Mouse (Mus musculus) right cerebral cortex, postnatal 4 days (tissue): ENCODE measurements around the gene Stxbp6.
"Not testable (repeated sequence)": the region's sequence is repeated elsewhere in the genome, so short reads cannot be mapped to it uniquely, and the experiment has no call there.

Source experiments
- DNase-seq: peaks from one replicate; pipeline ENCODE4 v3.0.0-alpha.2; 2022

Stxbp6 gene

GRCm38 (mm10) chr12:45053319-45053718 lies 21.2 kb downstream of the Stxbp6 start:
- DNase-seq, result no peak

- DNase-seq, result no peak
Observed at GRCm38 (mm10) chr12:45052860-45053259, 21.6 kb downstream of the Stxbp6 start.

- no peak for DNase-seq
Observed at GRCm38 (mm10) chr12:45049894-45050293, 24.6 kb downstream of the Stxbp6 start.

GRCm38 (mm10) chr12:45047711-45048110 lies 26.8 kb downstream of the Stxbp6 start:
- DNase-seq, result not testable (repeated sequence)

- DNase-seq, result no peak
Observed at GRCm38 (mm10) chr12:45047172-45047571, 27.3 kb downstream of the Stxbp6 start.

- no peak for DNase-seq
Observed at GRCm38 (mm10) chr12:45044581-45044980, 29.9 kb downstream of the Stxbp6 start.

- DNase-seq, result peak; percentile 11
Observed at GRCm38 (mm10) chr12:45042591-45043091, 31.9 kb downstream of the Stxbp6 start.

- DNase-seq, result no peak
Observed at GRCm38 (mm10) chr12:45037496-45037895, 37.0 kb downstream of the Stxbp6 start.

- DNase-seq, result no peak
Observed at GRCm38 (mm10) chr12:45037091-45037490, 37.4 kb downstream of the Stxbp6 start.

GRCm38 (mm10) chr12:45030681-45031080 lies 43.8 kb downstream of the Stxbp6 start:
- no peak for DNase-seq

GRCm38 (mm10) chr12:45026347-45026746 lies 48.2 kb downstream of the Stxbp6 start:
- DNase-seq, result no peak

GRCm38 (mm10) chr12:45020018-45020417 lies 54.5 kb downstream of the Stxbp6 start:
- DNase-seq, result no peak

GRCm38 (mm10) chr12:45019059-45019822 lies 55.3 kb downstream of the Stxbp6 start:
- DNase-seq, result no peak

- peak; percentile 23 for DNase-seq
Observed at GRCm38 (mm10) chr12:45013246-45013756, 61.2 kb downstream of the Stxbp6 start.

- no peak for DNase-seq
Observed at GRCm38 (mm10) chr12:45011436-45012089, 62.9 kb downstream of the Stxbp6 start.

- DNase-seq, result no peak
Observed at GRCm38 (mm10) chr12:45011006-45011405, 63.5 kb downstream of the Stxbp6 start.

- no peak for DNase-seq
Observed at GRCm38 (mm10) chr12:45009984-45010611, 64.4 kb downstream of the Stxbp6 start.

- DNase-seq, result no peak
Observed at GRCm38 (mm10) chr12:45006569-45006968, 67.9 kb downstream of the Stxbp6 start.

GRCm38 (mm10) chr12:45006049-45006448 lies 68.5 kb downstream of the Stxbp6 start:
- DNase-seq, result no peak

GRCm38 (mm10) chr12:45001996-45002395 lies 72.5 kb downstream of the Stxbp6 start:
- no peak for DNase-seq

GRCm38 (mm10) chr12:44997422-44997821 lies 77.1 kb downstream of the Stxbp6 start:
- DNase-seq, result no peak

GRCm38 (mm10) chr12:44996897-44997296 lies 77.6 kb downstream of the Stxbp6 start:
- DNase-seq, result no peak

GRCm38 (mm10) chr12:44996274-44996673 lies 78.2 kb downstream of the Stxbp6 start:
- DNase-seq, result no peak
